Mouse (Mus musculus): ENCODE results near the gene 1700029H14Rik.

DNA sequence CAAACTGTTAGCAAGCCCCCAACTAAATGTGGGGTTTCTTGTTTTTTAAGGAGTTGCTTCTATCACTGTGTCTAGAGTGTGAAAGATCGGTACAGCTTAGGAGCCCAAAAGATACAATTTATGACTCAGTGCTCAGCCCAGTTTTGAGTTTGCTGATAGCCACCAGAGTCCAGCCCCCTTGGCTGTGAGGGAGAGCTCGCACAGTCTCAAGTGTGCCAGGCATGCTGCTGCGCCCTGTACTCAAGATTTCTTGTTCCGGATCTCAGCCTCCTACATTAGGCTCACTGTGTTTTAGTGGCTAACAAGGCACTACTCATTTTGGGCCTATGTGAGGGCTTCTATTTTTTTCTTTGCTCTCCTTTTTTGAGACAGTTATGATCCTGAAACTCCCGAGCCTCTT lies 22.1 kb downstream of the 1700029H14Rik start:
- TF ChIP-seq CTCF (IDR thresholded peaks at IDR 0.05; ENCODE audit: low read depth) (no peak), EP300 (IDR thresholded peaks at IDR 0.05; ENCODE audit: low read depth) (no peak)
